Mouse (Mus musculus): ENCODE measurements around the gene Ampd1.

Gene Ampd1

DNA sequence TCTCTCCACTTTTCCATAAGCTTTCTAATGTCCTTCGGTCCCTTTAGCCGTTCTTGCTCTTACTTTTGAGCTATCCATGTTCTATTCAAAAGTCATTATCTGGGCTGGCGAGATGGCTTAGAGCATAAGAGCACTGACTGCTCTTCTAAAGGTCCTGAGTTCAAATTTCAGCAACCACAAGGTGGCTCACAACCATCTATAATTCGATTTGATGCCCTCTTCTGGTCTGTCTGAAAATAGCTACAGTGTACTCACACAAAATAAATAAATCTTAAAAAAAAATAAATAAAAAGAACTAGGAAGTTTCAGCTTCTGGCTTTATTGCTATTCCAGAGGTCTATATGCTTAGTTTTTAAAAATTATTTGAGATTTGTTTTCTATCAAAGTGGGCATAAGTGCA, 74.0 kb downstream of the Ampd1 start:
- DNase-seq (ENCODE audit: inconsistent age in 2 of 2, low spot score in 1 of 2), result no peak

DNA sequence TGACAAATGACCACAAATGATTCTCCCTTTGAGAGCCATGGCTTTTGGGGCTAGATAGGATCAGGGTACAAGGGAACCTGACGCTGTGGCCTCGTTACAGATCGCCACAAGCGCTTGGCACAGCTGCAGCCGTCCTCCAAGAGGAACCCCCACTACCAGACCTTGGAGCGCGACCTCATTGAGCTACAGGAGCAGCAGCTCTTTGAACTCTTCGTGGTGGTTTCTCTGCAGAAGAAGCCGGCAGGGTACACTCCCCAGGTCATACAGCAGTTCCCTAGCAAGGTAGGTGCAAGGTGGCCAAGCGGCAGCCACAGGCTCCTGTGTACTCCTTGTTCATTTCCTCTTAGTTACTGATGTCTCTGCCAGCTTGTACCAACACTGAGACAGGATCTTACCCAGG, 75.1 kb downstream of the Ampd1 start:
- no peak for DNase-seq (ENCODE audit: inconsistent age in 2 of 2, low spot score in 1 of 2)
